Mouse (Mus musculus) retina, adult 2 months (tissue): ENCODE measurements around the gene Dlx3.

ENCODE experiments used
- DNase-seq: peaks from one replicate; pipeline ENCODE4 v3.0.0-alpha.2; 2012; ENCODE audit warnings: low read depth, low spot score

Gene Dlx3

DNA sequence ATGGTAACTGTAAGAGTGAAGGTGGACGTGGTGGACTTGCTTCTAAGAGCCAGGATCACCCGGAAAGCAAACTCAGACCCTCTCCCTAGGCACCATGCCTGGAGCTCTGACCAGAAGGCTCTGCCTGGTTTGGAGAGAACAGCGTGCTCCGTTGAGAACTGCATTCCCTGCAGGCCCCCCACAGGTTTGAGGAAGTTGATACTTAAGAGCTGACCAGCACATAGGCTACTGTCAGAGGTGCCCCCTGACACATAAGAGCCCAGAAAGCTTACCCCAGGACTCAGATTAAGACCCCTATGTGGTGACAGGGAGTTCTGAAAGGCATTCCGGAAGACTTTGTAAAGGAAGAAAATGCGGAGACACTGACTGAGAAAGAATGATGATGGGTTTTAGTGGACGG lies 31.6 kb upstream of the Dlx3 start:
- no peak for DNase-seq

DNA sequence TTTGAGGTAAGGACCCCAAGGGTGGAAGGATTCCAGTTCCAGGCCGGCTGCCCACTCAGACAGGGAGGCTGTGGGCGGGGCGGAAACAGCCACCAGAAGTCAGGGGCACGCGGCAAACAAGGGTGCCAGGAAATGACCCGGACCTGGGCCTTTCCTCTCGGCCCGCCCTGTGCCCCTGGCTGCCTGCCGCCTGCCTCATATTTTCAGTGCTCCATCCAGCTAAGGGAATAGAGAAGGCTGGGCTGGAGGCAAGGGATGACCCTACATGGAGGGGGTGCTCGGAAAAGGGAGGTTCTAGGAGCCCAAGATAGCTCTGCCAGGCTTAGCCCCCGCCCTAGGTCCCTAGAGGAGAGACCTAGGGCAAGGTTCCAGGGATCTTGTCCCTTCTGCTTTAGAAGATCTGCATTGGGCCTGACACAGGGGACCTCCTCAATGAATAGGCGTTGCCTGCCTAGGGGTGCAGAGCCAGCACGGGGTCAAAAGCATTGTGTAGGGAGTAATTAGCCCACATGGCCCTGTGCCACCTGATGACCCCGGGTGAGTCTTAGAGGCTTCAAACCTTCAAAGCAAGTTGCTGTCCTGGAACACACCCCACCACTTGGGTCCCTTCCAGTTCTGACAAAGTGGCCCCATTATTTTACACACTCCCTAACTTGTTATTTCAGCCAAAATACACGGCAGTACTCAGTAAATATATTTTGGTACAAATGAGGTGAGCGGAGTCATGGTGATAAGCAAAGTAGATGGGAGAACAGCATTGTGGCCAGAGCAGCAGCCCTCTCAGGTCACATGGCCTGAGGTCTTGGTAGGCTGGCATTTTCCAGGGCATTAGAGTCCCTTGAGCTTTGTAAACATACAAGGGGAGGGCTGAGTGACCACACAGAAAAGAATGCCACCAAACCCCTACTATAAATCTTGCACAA lies 30.8 kb upstream of the Dlx3 start:
- DNase-seq: no peak

DNA sequence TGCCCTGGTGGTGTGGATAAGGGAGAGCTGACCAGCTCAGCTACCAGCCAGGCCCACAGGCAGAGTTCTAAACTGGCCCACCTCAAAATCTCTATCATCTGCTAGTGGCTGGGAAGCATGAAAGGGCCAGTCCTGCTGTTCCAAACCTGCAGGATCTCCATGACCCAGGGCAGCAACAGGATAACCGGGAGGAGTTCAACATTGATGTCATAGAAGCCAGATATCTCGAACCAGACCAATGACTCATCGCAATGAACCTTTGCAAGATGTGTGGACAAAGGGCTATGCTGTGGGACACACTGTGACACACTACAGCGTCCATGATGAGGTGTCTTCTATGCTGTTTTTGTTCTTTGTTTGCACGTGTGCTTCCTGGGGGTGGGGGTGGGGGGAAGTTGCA lies 26.8 kb upstream of the Dlx3 start:
- DNase-seq: no peak

DNA sequence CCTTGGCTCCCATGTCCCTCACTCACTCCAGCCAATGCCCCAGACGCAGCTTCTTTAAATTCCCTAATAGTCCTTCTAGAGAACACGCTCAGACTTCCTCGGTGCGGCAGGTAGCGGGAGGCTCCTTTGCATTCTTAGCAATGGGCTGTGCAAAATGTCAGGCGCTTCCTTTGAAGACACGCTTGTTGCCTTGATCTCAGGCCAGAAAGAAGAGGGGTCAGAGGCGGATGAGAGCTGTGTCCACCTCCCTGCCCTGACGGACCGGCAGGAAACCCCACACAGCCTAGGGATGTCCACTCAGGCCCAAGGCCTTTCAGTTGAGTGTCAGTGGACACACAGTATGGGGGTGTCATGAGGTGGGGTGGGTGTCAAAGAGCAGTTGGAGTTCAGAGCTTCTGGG lies 24.3 kb upstream of the Dlx3 start:
- no peak for DNase-seq

DNA sequence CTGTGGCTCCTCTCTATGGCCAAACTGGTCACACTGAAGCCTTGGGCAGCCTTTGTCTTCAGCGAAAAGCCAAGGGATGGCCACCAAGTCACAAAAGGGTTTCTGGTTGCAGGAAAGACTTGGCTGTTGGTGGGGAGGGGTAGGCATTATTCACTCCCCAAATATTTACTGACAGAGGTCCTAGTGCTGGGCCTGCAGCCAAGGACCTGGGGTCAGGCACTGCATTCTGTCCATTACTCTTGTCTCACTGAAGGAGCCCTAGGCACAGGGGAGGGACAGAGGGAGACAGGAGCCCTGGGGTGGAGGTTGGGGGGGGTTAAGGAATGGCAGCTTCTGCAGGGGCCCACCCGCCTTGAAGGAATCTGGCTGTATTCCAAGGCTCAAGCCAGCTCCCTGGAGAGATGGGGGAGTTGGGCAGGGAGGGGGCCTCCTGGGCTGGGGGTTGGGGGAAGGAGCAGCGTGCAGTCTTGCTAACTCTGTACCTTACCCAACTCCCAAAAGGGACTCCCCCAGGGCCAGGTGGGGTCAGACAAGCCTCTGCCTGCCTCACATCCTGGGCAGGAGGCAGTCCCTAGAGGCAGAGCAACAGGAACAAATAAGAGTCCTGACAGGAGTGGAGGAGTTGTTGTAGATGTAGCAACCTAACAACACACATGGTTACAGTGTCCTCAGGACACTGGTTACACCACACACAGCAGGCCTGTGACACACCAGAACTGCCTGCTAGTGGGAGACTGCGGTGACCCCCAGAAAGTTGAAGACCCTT lies 23.1 kb upstream of the Dlx3 start:
- DNase-seq: no peak

DNA sequence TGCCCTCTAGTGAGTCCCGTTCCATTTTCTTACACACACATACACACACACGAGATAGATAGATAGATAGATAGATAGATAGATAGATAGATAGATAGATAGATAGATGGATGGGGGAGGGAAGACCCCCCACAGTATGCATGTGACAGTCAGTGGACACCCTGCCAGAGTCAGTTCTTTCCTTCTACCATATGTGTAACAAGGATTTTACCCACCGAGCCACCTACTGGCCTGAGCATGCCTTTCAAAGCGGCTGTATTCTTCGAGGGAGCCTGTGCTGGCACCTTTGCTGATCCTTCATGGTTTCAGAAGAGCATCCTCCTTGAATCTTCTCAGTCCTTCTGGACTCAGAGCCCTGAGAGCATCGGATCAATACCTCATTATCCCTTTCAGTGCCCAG lies 22.0 kb upstream of the Dlx3 start:
- DNase-seq: no peak

DNA sequence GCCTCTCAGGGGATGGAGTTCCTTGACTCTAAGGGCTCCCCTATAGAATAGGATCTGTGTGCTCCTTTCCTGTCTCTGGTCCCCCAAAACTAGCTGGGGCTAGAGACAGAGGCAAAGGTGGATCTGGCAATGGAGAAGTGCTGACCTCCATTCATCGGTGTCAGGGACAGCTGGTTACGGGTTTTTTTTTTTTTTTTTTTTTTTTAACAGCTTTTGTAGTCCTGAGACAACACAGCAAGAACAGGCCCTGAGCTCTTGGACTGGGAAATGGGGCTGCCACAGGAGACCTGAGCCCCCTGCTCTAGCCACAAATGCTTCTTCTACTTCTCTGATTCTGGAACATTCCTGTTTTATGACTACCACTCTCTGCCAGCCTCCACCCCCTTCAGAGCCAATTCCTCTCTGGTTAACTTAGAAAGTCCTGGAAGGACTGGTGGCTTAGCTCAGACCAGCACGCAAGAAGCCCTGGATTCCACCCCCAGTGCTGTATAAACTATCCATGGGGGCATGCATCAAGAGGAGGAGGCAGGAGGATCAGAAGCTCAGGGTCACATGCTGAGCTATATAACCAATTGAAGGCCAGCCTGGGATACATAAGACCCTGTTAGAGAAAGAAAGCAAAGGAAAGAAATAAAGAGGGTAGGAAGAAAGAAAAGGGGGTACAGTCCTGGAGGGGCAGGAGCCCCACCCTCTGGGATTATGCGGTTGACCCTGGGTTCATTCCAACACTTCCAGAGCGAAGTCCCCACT lies 21.4 kb upstream of the Dlx3 start:
- DNase-seq: no peak

DNA sequence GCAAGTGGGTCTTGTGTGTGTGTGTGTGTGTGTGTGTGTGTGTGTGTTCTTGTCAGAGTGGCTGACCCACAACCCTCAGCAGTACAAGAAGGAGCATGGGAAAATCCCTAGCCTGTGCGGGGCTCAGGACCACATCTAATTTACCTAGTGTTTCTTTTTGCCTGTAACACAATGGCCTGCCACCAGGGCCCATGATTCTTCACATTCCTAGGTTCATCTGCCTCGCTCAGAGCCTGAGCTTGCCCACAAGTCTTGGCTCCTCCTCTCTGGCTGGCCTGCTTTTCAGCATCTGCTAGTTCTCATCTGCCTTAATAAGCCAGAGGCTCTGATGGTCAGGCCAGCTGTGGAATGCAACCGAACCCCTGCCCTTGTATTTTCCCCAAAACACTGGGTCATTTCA lies 19.5 kb upstream of the Dlx3 start:
- DNase-seq: no peak

DNA sequence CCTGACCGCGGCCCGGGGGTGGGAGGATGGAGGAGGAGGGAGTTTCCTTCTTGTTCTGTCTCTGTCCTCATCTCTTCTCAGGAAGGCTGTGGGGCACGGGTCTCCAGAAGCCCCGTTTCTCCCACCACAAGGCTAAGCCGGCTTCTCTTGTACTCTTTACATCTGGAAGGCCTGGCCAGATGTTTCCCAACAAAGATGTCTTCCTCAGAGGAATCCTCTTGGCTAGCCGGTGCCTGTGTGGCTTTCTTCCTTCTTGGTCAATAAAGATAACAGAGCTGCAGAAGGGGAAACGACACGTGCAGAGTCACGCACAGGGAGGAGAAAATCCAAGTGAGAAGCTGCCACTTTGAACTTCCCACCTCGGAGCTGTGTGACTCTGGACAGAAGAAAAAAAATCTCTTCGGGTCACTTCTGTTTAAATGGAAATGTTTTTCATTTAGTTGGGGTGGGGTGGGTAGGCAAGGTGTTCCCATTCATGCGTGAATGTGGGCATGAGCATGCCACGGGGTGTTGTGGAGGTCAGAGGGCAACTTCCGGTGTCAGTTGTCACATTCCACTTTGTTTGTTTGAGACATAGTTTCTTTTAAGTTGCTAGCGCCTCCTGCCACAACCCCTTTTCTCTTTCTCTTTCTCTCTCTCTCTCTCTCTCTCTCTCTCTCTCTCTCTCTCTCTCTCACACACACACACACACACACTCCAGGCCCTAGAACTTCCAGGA lies 18.7 kb upstream of the Dlx3 start:
- DNase-seq: no peak

DNA sequence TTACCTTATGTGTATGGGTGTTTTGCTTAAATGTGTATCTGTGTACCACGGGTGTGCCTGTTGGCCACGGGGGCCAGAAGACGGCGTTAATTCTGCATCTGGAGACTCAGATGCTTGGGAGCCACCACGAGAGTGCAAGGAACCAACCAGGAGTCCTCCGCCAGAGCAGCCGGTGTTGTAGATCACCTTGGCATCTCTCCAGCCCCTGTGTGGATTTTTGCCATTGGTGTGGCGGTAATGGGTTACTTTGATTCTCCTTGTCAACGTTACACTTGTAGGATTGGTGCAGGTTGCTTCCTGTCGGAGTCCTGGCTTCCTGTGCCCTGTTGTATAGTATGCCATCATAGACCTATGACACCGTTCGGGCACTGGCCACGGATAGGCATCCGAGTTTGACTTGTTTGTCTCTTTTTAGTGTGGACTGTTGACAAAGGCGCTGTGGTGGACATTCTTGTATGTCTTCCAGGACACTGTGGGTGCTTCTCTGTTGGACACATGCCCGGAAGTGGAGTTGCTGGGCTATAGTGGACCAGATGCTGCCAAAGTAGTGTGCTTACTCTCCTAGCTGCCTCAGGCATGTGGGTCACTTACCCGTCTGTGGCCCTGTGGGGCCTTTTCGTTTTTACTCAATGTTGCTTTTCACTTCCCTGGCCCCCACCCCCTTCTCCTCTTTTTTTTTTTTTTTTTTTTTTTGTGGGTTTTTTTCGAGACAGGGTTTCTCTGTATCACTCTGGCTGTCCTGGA lies 17.6 kb upstream of the Dlx3 start:
- DNase-seq: no peak

DNA sequence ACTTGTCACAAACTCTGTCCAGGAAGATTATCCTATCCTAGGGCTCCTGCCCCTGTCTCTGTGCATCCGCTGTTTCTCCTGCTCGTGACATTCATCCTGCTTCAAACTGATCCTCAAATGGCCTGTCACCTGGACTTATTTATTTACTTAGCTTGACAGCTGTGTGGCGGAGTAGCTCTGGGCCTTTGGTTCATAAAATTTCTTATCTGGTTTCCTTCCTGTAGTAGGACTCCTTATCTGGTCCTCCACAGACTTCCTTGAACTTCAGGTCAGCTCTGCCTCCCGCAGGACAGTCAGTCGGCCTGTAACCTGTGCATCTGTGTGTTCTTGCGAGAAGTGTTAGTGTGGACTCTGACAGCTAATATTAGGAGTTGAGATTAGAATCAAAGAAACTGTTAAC lies 15.7 kb upstream of the Dlx3 start:
- DNase-seq: no peak

DNA sequence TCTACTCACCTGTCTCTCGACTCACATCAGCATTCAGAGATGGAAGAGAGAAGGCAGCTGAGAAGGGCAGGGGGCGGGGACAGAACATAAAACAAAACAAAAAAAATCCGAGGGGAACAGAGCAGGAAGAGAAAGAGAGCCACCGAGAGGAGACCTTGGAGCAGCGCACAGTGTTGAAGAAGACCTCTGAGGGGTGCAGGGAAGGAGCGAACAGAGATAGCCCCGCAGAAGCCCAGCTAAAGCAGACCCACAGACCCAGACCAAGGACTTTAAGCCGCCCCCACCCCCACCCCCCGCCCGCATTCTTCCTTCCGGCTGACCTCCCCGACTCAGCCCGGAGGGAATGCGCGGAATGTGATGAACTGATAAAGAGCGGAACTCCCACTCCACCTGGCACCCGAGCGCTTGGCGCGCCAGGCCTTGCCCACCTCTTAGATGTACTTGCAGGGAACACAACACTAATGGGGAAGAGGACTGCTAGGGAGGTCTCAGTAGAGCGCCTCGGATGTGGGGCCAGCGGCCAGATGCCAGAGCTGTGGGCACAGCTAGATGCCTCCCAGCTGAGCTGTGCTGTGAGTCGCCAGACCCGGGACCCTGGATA lies 14.5 kb upstream of the Dlx3 start:
- no peak for DNase-seq

DNA sequence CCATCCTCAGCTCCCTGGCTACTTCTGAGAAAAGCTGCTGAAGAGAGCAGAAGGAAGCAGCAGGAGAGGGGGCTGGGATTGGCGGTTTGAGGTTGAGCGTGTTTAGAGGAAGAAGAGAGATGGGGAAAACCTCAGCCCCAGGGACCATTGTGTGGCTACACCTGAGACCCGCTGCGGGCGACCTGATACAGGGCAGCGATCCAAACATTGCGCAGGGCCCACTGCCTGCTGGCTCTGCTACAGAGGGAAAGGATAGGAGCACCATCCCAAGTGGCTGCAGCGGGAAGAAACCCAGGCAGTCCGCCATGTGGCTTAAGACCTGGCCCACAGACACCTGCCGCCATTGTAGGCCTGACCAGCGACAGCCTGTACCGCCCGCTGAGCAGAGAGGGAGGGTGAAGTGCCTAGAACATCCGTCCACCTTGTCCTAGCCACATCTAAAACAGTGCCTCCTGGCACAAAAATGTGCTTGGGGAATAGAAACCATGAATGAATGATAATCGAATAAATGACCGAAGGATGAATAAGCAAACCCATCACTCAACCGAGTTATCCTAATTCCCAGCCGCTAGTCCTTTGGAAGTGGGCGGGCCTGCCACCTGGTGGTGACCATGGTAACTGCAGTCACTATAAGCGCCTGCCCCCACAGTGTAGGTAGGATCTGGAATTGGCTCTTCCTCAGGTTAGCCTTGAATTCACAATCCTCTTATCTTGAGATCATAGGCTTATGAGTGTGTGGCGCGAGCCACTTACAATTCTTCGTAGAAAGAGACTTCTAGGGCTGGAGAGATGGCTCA lies 13.3 kb upstream of the Dlx3 start:
- DNase-seq: peak; percentile 79

DNA sequence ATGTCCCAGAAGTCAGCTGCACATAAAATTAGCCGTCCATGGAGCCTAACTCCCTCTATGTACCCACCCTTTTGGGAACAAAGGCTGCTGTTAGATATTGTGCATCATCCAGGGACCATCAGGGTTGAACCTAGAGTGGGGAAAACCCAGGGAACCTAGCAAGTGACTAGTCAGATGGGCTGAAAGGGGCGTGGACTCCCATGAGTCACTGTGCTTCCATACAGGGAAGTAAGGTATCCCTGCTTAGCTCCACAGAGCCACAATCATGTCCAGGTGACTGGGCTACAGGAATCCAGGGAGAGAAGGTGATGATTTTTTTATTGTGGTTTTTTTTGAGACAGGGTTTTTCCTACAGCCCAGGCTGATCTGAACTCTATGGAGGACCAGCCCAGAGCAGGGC lies 10.9 kb upstream of the Dlx3 start:
- no peak for DNase-seq

DNA sequence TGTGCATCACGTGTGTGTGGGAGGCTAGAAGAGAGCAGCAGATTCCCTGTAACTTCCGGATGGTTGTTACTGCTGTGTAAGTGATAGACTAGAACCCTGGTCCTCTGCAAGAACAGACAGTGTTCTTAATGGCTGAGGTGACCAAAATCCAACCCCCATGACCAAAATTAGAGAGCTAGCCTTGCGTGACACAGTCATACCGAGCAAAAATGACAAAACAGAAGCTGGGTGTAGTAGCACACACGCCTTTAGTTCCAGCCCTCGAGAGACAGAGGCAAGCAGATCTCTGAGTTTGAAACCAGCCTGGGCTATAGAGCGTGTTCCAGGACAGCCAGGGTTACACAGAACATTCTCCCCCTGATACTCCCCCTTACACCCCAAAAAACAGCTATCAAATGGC lies 9.8 kb upstream of the Dlx3 start:
- no peak for DNase-seq

DNA sequence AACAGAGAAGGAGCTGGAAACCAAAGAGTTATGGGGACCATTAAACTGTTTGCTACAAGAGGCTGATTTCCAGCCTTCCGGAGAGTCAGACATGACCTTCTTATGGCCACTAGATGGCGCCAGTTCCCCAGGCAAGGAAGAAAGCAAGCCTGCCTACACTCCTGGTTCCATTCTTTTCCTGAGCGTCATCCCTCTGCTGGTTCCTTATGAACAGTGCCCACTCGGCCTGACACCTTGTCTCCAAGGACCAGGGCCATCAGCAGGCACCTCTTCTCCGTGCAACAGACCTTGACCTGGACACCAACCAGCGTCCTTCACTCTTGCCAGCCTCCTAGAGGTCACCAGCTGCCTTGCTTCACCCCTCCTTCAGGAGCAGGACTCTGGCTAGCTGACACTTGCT lies 2.9 kb upstream of the Dlx3 start:
- DNase-seq: peak; percentile 67

DNA sequence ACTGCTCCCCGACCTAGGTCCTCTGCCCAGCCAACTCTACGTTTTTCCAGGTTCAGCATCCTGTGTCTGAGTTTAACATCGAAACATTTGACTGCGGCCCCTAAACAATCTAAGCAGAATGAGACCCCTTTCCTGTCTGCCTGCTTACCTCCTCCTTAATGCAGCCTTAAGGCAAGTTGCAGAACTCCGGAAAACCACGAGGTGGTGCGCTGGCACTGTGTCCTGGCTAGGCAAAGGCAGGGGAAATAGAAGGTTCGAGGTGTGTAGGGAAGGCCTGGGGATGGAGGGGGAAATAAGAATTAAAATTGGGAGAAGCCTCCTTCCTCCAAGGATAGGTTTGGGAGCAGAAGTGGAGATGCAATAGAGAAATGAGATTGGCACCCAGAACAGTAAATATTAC lies 1.4 kb upstream of the Dlx3 start:
- DNase-seq: peak; percentile 22

DNA sequence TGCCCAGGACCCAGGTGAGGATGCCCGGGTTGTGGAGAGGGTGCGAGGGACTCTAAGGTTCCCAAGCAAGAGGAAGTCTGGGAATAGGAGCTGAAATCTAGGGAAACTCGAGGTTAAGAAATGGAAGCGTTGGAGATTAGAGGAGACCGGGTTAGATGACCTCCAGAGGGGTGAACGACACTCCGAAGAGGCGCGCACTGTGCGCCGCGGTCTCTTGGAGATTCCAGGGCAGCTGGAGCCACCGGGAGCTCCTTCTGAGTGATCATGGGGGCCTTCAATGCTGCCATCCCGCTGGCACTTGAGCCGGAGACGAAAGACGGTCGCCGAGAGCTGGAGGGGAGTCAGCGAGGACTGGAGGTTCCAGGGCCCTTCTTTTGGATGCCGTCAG lies 708 bp downstream of the Dlx3 start:
- DNase-seq: no peak

DNA sequence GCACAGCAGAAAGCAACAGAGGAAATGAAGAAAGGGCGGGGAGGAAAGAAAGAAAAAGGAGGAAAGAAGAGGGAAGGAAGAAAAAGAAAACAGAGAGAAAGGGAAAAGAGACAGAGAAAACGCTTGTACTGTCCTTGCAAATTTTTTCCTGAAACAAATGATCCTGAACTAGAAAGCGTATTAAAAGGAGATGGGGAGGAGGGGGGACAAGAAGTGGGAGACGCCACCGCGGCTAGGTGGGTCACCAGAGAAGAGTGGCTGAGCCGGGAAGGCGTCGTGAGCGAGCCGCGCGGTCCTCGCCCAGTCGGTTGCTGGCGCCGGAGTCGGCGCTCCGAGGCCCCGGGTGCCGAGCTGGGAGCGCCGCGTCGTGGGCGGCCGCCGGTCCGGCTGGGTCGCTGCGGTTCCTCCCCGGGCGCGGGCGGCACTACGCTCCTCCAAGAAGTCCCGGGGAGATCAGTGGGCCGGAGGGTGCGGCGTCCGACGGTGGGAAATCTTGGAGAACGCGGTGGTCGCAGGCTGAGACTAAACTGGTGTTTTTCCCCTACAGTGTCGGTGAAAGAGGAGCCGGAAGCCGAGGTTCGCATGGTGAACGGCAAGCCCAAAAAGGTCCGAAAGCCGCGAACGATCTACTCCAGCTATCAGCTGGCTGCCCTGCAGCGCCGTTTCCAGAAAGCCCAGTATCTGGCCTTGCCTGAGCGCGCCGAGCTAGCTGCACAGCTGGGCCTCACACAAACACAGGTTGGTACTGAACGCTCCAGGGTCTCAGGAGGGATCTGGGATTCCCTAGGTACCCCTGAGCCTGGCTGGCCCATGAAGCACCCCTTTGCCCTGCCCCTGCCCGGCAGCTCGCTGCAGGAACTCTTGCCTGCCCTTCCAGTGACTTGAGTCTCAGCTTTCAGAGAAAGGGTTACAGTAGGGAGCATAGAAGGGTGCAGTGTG lies 1.5 kb downstream of the Dlx3 start:
- DNase-seq: no peak
